Comparison of ENCODE assay signal across 30 mouse cellular contexts in genomic region chr12:68980173-68980572, GRCm38 (mm10).
DNase-seq lines count a peak whose midpoint lies in the region; ATAC-seq and TF ChIP-seq lines count a peak whose summit lies in the region.
"Had no signal": no experiment of that assay in that cellular context is flagged by ENCODE, and none has a peak within 500 bp of the region (broad histone marks: within the 10 kb centered on the region; RNA-seq: fewer than 3 reads in every experiment).

No protein-coding gene starts in this region.

- peak; percentile 67; the same call in 1 of the 2 replicates for ATAC-seq in lung, embryonic 16.5 days (ENCODE audit: low read depth)
- ATAC-seq in stomach, embryonic 14.5 days (ENCODE audit: insufficient number of reproducible peaks, insufficient read depth, low FRiP score, low read depth), result 0 out of 2 replicates have a peak, but pooled peaks have one; percentile 49
- ATAC-seq in stomach, postnatal 0 days (ENCODE audit: low FRiP score, low TSS enrichment), result no peak
- ATAC-seq in forebrain, postnatal 0 days, result no peak
- ATAC-seq: activated CD4-positive, CD25-positive, alpha-beta regulatory T cell, adult 4 months; forebrain, embryonic 14.5 days; intestine, postnatal 0 days; liver, embryonic 12.5 days; liver, postnatal 0 days had no signal

- no peak for TF ChIP-seq EP300 in stomach, postnatal 0 days (optimal IDR thresholded peaks at IDR 0.05)

- H3K9me3 ChIP-seq in lung, embryonic 16.5 days (ENCODE audit: control insufficient read depth, low read length), result no peaks in the 10 kb centered on the region
- H3K9me3 ChIP-seq in stomach, embryonic 14.5 days (ENCODE audit: control insufficient read depth, low read depth, low read length), result no peaks in the 10 kb centered on the region
- H3K9me3 ChIP-seq in stomach, postnatal 0 days (ENCODE audit: control insufficient read depth, low read length), result no peaks in the 10 kb centered on the region
- no peaks in the 10 kb centered on the region for H3K9me3 ChIP-seq in forebrain, postnatal 0 days (ENCODE audit: low read length)
- H3K9me3 ChIP-seq: heart, embryonic 12.5 days; liver, embryonic 12.5 days; neural tube, embryonic 15.5 days had no signal

- DNase-seq in lung, postnatal 10 days, result no peak
- no peak for DNase-seq in stomach, postnatal 0 days (ENCODE audit: low spot score)
- peak; percentile 7 for DNase-seq in lung, postnatal 25 days (ENCODE audit: low spot score)
- DNase-seq in forebrain, postnatal 0 days, result no peak
- DNase-seq in spleen, postnatal 36 days (ENCODE audit: low spot score in 2 of 2), result no peak
- DNase-seq: adrenal gland, adult 2 months; adrenal gland, postnatal 36 days; B cell, adult 2 months; cerebellum, adult 18-20 months; cerebellum, postnatal 10 days; gastrocnemius, postnatal 36 days; heart, adult 2 months; heart, postnatal 4 days; kidney, adult 9 months; kidney, postnatal 10 days; layer of hippocampus, postnatal 36 days; left cerebral cortex, postnatal 4 days; liver, postnatal 0 days; retina, postnatal 1 day; right cerebral cortex, postnatal 14 days; spleen, adult 18-20 months had no signal

- no peak overlapping the region for H3K27ac ChIP-seq in lung, embryonic 16.5 days (ENCODE audit: low read length)
- no peak overlapping the region for H3K27ac ChIP-seq in stomach, embryonic 14.5 days (ENCODE audit: low read length)
- H3K27ac ChIP-seq in stomach, postnatal 0 days (replicated peaks), result no peak overlapping the region
- H3K27ac ChIP-seq in forebrain, postnatal 0 days (ENCODE audit: low read depth, low read length), result no peak overlapping the region
- H3K27ac ChIP-seq: heart, adult 2 months; hindbrain, embryonic 14.5 days; liver, embryonic 12.5 days; neural tube, embryonic 15.5 days had no signal

- H3K4me1 ChIP-seq in lung, embryonic 16.5 days (replicated peaks; ENCODE audit: control insufficient read depth, insufficient read depth, low read length), result no peaks in the 10 kb centered on the region
- no peaks in the 10 kb centered on the region for H3K4me1 ChIP-seq in stomach, embryonic 14.5 days (ENCODE audit: control insufficient read depth, insufficient read depth, low read length)
- no peaks in the 10 kb centered on the region for H3K4me1 ChIP-seq in stomach, postnatal 0 days (replicated peaks; ENCODE audit: control insufficient read depth, insufficient read depth)
- no peaks in the 10 kb centered on the region for H3K4me1 ChIP-seq in forebrain, postnatal 0 days (ENCODE audit: insufficient read depth)
- H3K4me1 ChIP-seq: heart, embryonic 12.5 days; liver, embryonic 12.5 days; neural tube, embryonic 15.5 days had no signal

- no peak overlapping the region for H3K4me2 ChIP-seq in lung, embryonic 16.5 days (ENCODE audit: low read depth, low read length)
- H3K4me2 ChIP-seq in stomach, embryonic 14.5 days (replicated peaks; ENCODE audit: low read depth, low read length), result no peak overlapping the region
- H3K4me2 ChIP-seq in stomach, postnatal 0 days (replicated peaks; ENCODE audit: low read depth), result no peak overlapping the region
- H3K4me2 ChIP-seq in forebrain, postnatal 0 days (ENCODE audit: low read depth), result no peak overlapping the region
- H3K4me2 ChIP-seq: heart, embryonic 12.5 days; hindbrain, embryonic 14.5 days; liver, embryonic 12.5 days; neural tube, embryonic 15.5 days had no signal

- H3K9ac ChIP-seq in lung, embryonic 16.5 days (ENCODE audit: low read length), result no peak overlapping the region
- H3K9ac ChIP-seq in stomach, embryonic 14.5 days (replicated peaks; ENCODE audit: low read depth, low read length), result no peak overlapping the region
- no peak overlapping the region for H3K9ac ChIP-seq in stomach, postnatal 0 days (ENCODE audit: low read length)
- no peak overlapping the region for H3K9ac ChIP-seq in forebrain, postnatal 0 days
- H3K9ac ChIP-seq: heart, embryonic 12.5 days; hindbrain, embryonic 14.5 days; liver, embryonic 12.5 days; liver, postnatal 0 days; neural tube, embryonic 15.5 days had no signal

- H3K36me3 ChIP-seq in lung, embryonic 16.5 days (ENCODE audit: control insufficient read depth, insufficient read depth, low read length), result no peaks in the 10 kb centered on the region
- no peaks in the 10 kb centered on the region for H3K36me3 ChIP-seq in stomach, embryonic 14.5 days (ENCODE audit: control insufficient read depth, insufficient read depth, low read length)
- no peaks in the 10 kb centered on the region for H3K36me3 ChIP-seq in stomach, postnatal 0 days (ENCODE audit: control insufficient read depth, insufficient read depth, low read length)
- no peaks in the 10 kb centered on the region for H3K36me3 ChIP-seq in forebrain, postnatal 0 days (ENCODE audit: insufficient read depth)
- H3K36me3 ChIP-seq: heart, embryonic 12.5 days; liver, embryonic 12.5 days; neural tube, embryonic 15.5 days had no signal

- H3K4me3 ChIP-seq in lung, embryonic 16.5 days (ENCODE audit: low read length), result no peak overlapping the region
- H3K4me3 ChIP-seq in stomach, embryonic 14.5 days (ENCODE audit: low read depth, low read length), result no peak overlapping the region
- no peak overlapping the region for H3K4me3 ChIP-seq in stomach, postnatal 0 days (ENCODE audit: low read depth, low read length)
- H3K4me3 ChIP-seq in forebrain, postnatal 0 days (ENCODE audit: low read depth, low read length), result no peak overlapping the region
- H3K4me3 ChIP-seq: heart, adult 2 months; heart, embryonic 12.5 days; liver, embryonic 12.5 days; neural tube, embryonic 15.5 days had no signal

- no peaks in the 10 kb centered on the region for H3K27me3 ChIP-seq in lung, embryonic 16.5 days (ENCODE audit: control insufficient read depth, insufficient read depth, low read depth, low read length)
- no peaks in the 10 kb centered on the region for H3K27me3 ChIP-seq in stomach, embryonic 14.5 days (ENCODE audit: control insufficient read depth, insufficient read depth, low read length)
- no peaks in the 10 kb centered on the region for H3K27me3 ChIP-seq in stomach, postnatal 0 days (ENCODE audit: control insufficient read depth, insufficient read depth, low read length)
- no peaks in the 10 kb centered on the region for H3K27me3 ChIP-seq in forebrain, postnatal 0 days (ENCODE audit: insufficient read depth, low read length)
- H3K27me3 ChIP-seq: heart, embryonic 12.5 days; liver, embryonic 12.5 days; neural tube, embryonic 15.5 days had no signal

- TF ChIP-seq CTCF in stomach, postnatal 0 days (IDR thresholded peaks at IDR 0.05; ENCODE audit: low read depth), result no peak
- no peak for TF ChIP-seq CTCF in forebrain, postnatal 0 days (IDR thresholded peaks at IDR 0.05; ENCODE audit: low read depth)

- WGBS in lung, embryonic 16.5 days, result 41% methylated on average over 4 of the region's 4 CpGs
- 52% methylated on average over 4 of the region's 4 CpGs for WGBS in stomach, embryonic 14.5 days
- 40% methylated on average over 4 of the region's 4 CpGs for WGBS in stomach, postnatal 0 days
- WGBS in forebrain, postnatal 0 days, result 79% methylated on average over 4 of the region's 4 CpGs

Comparison
In these comparisons a context has a peak if more than half of its experiments do, and no peak if none do; other contexts are left out.
1. ATAC-seq: peak in lung, embryonic 16.5 days (single experiment) and stomach, embryonic 14.5 days (single experiment); none in stomach, postnatal 0 days (single experiment) and forebrain, postnatal 0 days (single experiment).